Mouse (Mus musculus): ENCODE measurements around the gene Ncor1.
A peak's percentile ranks its signal among the peaks of the same experiment; 100 is the strongest.
"Not testable (repeated sequence)": the region's sequence is repeated elsewhere in the genome, so short reads cannot be mapped to it uniquely, and the experiment has no call there.

The Ncor1 gene

DNA sequence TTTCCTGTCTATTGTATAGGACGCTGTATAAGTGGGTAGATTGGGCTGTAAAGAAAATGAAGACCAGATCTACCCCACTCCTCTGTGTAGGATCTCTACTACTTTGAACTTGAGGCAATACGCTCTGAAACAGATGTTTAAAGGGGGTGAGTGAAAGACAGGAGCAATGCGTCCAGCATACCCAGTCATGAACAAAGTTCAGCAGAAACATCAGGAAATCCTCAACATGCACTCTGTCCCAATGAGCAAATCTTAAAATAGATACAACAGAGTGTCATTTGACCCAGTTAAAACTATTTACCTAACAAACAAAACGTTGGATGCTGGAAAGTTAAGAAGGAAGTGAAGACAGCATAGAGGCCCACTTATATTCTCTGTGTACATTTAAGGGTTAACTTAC, 106.4 kb downstream of the Ncor1 start:
- no peak for DNase-seq

DNA sequence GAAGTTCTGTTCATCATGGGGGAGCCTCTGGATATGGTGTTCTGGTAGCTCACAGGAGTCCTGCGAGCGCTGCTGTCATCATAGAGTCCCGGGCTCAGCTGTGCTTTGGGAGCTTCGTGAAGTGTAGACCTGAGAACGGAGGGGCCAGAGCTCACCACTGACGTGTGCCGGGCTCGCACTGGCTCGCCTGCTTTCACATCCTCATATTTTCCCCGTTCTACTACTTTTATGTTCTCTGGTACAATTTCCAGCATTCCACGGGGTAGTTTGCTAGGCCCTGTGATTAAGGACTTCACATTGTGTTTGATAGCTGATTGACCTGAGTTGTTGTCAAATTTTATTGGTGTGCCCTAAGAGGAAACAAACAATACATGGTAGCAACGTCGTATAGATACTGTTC, 115.3 kb downstream of the Ncor1 start:
- no peak for DNase-seq

- no peak for DNase-seq
These were observed 126.1 kb downstream of the Ncor1 start for GRCm38 (mm10) chr11:62332228-62332627.

- DNase-seq, result peak; percentile 34
These were observed 127.2 kb downstream of the Ncor1 start for GRCm38 (mm10) chr11:62331141-62331540.

- DNase-seq, result no peak
These were observed 134.7 kb downstream of the Ncor1 start for GRCm38 (mm10) chr11:62323659-62324058.

GRCm38 (mm10) chr11:62320097-62320496, 138.2 kb downstream of the Ncor1 start:
- DNase-seq, result no peak

- peak; percentile 65 for DNase-seq
These were observed 140.6 kb downstream of the Ncor1 start for GRCm38 (mm10) chr11:62317746-62318145.

GRCm38 (mm10) chr11:62314984-62315383, 143.4 kb downstream of the Ncor1 start:
- DNase-seq, result no peak

DNA sequence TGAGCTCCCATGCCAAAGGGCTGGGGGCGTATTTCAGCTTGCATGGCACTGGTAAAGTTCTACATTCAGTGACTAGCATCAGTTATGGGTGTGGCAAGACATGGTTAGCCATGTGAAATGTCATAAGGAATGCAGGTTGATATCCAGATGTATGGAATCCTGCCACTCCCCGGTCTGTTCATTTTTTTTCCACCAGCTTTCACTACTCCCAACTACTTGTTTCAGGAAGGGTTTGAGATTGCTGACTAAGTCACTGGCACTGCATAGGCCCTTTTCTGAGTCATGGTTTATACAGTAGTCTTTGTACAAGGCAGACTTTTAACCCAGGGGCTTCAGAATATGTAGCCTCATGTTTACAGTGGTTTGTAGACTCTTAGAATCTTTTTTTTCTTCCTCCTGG, 149.0 kb downstream of the Ncor1 start:
- no peak for DNase-seq

- DNase-seq, result no peak
These were observed 152.5 kb downstream of the Ncor1 start for GRCm38 (mm10) chr11:62305866-62306265.

GRCm38 (mm10) chr11:62298883-62299282, 159.5 kb downstream of the Ncor1 start:
- DNase-seq, result no peak

DNA sequence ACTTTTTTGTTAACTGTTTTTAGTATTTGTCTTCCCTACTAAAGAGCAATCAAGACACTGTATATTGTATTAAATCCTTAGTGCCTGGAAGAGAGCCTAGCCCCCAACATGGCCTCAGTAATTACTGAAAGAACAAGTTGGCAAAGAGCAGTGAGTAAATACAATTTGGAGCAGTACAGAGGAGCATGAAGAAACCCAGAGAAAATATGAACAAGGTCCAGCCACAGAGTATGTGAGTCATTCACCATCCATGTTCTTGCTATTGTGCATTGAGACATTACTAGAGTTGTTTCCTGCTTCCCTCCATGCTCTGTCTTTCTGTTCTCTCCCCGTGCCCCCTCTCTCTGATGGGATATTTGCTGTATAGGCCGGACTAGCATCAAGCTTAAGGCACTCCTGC, 164.2 kb downstream of the Ncor1 start:
- no peak for DNase-seq

DNA sequence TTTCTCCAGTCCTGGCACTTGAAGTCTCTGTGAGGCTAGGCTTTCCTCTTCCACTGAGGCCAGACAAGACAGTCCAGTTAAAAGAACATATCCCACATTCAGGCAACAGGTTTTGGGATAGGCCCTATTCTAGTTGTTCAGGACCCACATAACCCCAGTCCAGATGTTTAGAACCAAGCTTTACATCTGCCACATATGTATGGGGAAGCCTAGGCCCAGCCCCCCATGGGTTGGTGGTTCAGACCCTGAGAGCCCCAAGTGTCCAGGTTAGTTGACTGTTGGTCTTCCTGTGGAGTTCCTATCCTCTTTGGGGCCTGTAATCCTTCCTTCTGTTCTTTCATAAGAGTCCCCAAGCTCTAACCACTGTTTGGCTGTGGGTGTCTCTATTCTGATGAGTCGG, 170.6 kb downstream of the Ncor1 start:
- no peak for DNase-seq

- DNase-seq, result no peak
These were observed 173.3 kb downstream of the Ncor1 start for GRCm38 (mm10) chr11:62285020-62285419.

GRCm38 (mm10) chr11:62284020-62284419, 174.3 kb downstream of the Ncor1 start:
- not testable (repeated sequence) for DNase-seq

GRCm38 (mm10) chr11:62281601-62281997, 176.7 kb downstream of the Ncor1 start:
- DNase-seq, result no peak

GRCm38 (mm10) chr11:62280675-62281600, 177.4 kb downstream of the Ncor1 start, which contains the start of the genes Zswim7 and Ttc19:
Gene Zswim7 (minus strand): TSS chr11:62281375.
Gene Ttc19 (plus strand): TSS chr11:62281473.
- DNase-seq, result peak; percentile 91

DNA sequence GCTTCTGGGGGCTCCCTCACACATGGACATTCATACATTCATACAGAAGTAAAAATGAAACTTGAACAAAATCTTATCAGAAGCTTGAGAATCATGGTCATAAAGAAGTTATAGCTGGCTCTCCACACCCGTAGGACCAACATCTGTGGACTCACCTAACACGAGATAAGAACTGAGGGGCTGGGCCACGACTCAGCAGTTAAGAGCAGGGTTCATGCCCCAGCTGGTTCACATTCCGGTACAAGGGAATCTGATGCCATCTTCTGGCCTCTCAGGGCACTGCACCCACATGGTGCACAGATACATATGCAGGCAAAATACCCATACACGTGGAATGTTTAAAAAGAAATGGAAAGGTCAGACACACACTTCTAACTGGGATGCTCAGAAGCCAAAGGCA, 180.3 kb downstream of the Ncor1 start:
- DNase-seq, result no peak

DNA sequence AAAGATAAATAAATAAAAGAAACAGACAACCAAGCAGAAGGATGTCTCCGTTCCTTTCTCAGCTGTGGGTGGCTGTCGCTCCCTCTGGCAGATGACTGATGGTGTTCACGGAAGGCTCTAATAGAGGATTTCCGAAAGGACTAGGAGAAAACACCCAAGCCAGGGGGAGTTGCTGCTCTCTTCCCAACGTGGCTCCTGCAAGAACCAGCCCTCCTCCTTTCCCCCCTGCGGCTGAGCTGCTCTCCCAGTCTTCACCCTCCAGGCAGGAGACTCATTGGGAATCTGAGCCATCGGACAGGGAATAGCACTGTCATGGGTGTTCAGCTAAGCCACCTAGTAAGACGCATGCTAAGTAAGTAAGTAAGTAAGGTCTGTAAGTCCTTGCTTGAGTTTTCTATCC, 181.3 kb downstream of the Ncor1 start:
- no peak for DNase-seq

GRCm38 (mm10) chr11:62270851-62271250, 187.5 kb downstream of the Ncor1 start:
- no peak for DNase-seq

DNA sequence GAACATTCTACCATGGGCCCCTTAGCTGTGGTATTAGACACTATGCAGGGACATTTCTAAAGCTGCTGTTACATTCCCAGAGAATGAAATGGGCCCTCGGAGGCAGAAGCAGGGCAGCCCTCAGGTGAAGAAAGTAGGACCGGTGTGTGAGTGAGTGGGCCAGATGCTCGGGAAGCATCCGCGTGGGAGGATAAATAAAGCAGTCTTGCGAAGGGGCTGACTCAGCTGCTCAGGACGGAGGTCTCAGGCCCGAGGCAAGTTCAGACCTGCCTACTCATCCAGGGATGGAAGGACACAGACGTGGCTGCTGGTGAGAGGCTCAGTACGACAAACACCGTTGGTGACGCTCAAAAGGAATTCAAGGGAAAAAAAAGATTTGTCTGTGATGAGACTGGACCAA, 189.2 kb downstream of the Ncor1 start:
- no peak for DNase-seq

GRCm38 (mm10) chr11:62268381-62268780, 190.0 kb downstream of the Ncor1 start:
- DNase-seq, result no peak

GRCm38 (mm10) chr11:62266466-62267214, 191.7 kb downstream of the Ncor1 start:
- DNase-seq, result no peak
